Mouse (Mus musculus) gastrocnemius, adult 2 months (tissue): Measurements from ENCODE around the gene Rpain. TPM values are rescaled to one million over a fixed set of nuclear protein-coding genes. Genes with fewer than 3 reads are reported as not detected.

Source experiments
- DNase-seq: peaks from one replicate; pipeline ENCODE4 v3.0.0; 2022
- H3K27ac ChIP-seq: fragments of 200-600 bp; 2 replicates; pipeline ENCODE4 v1.8.1; 2022; ENCODE audit warnings: mild to moderate bottlenecking
- H3K4me3 ChIP-seq: fragments of 200-600 bp; 2 replicates; pipeline ENCODE4 v1.8.1; 2022; ENCODE audit warnings: mild to moderate bottlenecking, moderate library complexity
- CTCF ChIP-seq: fragments of 200-600 bp; IDR thresholded peaks from 2 replicates; pipeline ENCODE4 v1.8.1; 2022; ENCODE audit warnings: antibody characterized with exemption, mild to moderate bottlenecking, moderate library complexity
- intact Hi-C: fragments of 180-260 bp; cut with DNase I; formaldehyde crosslinking; loops from one replicate; pipeline ENCODE4 v1.15.1; 2025
- total RNA-seq, 2 experiments: library from RNA; stranded (reverse); gene quantifications; 2 replicates each; pipeline ENCODE4 v1.2.3; 2021

The Rpain gene
- total RNA-seq, 2 experiments from 2014 or later: 12.2 to 13.9 TPM

- TF ChIP-seq CTCF: peak; percentile 35
- peak; percentile 97 for DNase-seq
- Histone ChIP-seq H3K4me3 (peak within 1 kb of the TSS; percentile 98), H3K27ac (peak within 1 kb of the TSS; percentile 91)
- intact Hi-C loops: loop anchor here (1.0 kb wide), 1 partner anchor 21 kb away; the partner anchor contains the start of gene C1qbp
These were observed 34.3 kb downstream of the Rpain start, which contains the start of gene Dhx33 for GRCm38 (mm10) chr11:71004316-71004773. Dhx33 (minus strand) TSS chr11:71004437.

GRCm38 (mm10) chr11:71005046-71005445, 35.0 kb downstream of the Rpain start:
- intact Hi-C loops: no loop called here

GRCm38 (mm10) chr11:71007026-71007425, 37.0 kb downstream of the Rpain start:
- no peak for DNase-seq
- no peak overlapping the region; the same call in 1 of the 2 replicates for H3K27ac ChIP-seq

More at GRCm38 (mm10) chr11:71005046-71005445, 35.0 kb downstream of the Rpain start:
- TF ChIP-seq CTCF: no peak
- Histone ChIP-seq H3K4me3 (peak overlapping the region; percentile 98), H3K27ac (peak overlapping the region; percentile 91)
- no peak for DNase-seq

GRCm38 (mm10) chr11:71007831-71008230, 37.8 kb downstream of the Rpain start:
- DNase-seq: no peak
- intact Hi-C loops: no loop called here
- H3K27ac ChIP-seq: peak overlapping the region; percentile 56

More at GRCm38 (mm10) chr11:71007026-71007425, 37.0 kb downstream of the Rpain start:
- intact Hi-C loops: no loop called here
- no peak for TF ChIP-seq CTCF
- no peak overlapping the region for H3K4me3 ChIP-seq

GRCm38 (mm10) chr11:71008321-71008720, 38.3 kb downstream of the Rpain start:
- TF ChIP-seq CTCF: no peak
- intact Hi-C loops: no loop called here
- H3K27ac ChIP-seq: peak overlapping the region; percentile 56
- H3K4me3 ChIP-seq: no peak overlapping the region
- DNase-seq: peak; percentile 37

More at GRCm38 (mm10) chr11:71007831-71008230, 37.8 kb downstream of the Rpain start:
- no peak for TF ChIP-seq CTCF
- no peak overlapping the region for H3K4me3 ChIP-seq

GRCm38 (mm10) chr11:71012743-71013142, 42.7 kb downstream of the Rpain start:
- intact Hi-C loops: no loop called here
- DNase-seq: no peak
- no peak overlapping the region for H3K27ac ChIP-seq
- no peak overlapping the region for H3K4me3 ChIP-seq
- TF ChIP-seq CTCF: no peak

GRCm38 (mm10) chr11:71017051-71017450, 47.0 kb downstream of the Rpain start:
- no peak overlapping the region for H3K4me3 ChIP-seq
- no peak overlapping the region for H3K27ac ChIP-seq
- no peak for TF ChIP-seq CTCF
- intact Hi-C loops: no loop called here
- no peak for DNase-seq

- intact Hi-C loops: loop anchor here (1.0 kb wide), 1 partner anchor 36 kb away; no protein-coding TSS in a partner anchor
- Histone ChIP-seq H3K4me3 (peak overlapping the region; percentile 76), H3K27ac (peak overlapping the region; percentile 96)
- no peak for DNase-seq
- no peak for TF ChIP-seq CTCF
These were observed 48.6 kb downstream of the Rpain start for GRCm38 (mm10) chr11:71018416-71019200.

GRCm38 (mm10) chr11:71019201-71020068, 49.4 kb downstream of the Rpain start, which contains the start of the genes Mis12 and Derl2:
Mis12 (plus strand) TSS chr11:71019611.
Derl2 (minus strand) TSS chr11:71019841.
- Histone ChIP-seq H3K4me3 (peak within 1 kb of the TSS; percentile 76), H3K27ac (peak within 1 kb of the TSS; percentile 96)
- intact Hi-C loops: loop anchor here (1.0 kb wide), 1 partner anchor 37 kb away; no protein-coding TSS in a partner anchor
- no peak for TF ChIP-seq CTCF
- peak; percentile 99 for DNase-seq

Other genes starting within 250 kb of the Rpain start
- 10 to 100 TPM; 10.7 to 10.8 TPM for gene Zfp3, start 206.0 kb upstream of the Rpain start, total RNA-seq
- gene Scimp, start 157.6 kb upstream of the Rpain start, total RNA-seq: not detected
- 10 to 100 TPM; 37.2 to 37.8 TPM for gene Rabep1, start 125.4 kb upstream of the Rpain start, total RNA-seq
- 10 to 100 TPM; 30.4 to 34.9 TPM for gene Nup88, start 240 bp upstream of the Rpain start, total RNA-seq
- gene C1qbp, start 12.8 kb downstream of the Rpain start, total RNA-seq: 100 to 1,000 TPM; 102 to 146 TPM
- gene Dhx33, start 34.2 kb downstream of the Rpain start, total RNA-seq: 10 to 100 TPM in 1 of 2 experiments, 1 to 10 TPM in 1; 8.4 to 10.3 TPM
- gene Mis12, start 49.4 kb downstream of the Rpain start, total RNA-seq: 1 to 10 TPM; 3.1 to 5.0 TPM
- gene Derl2, start 49.6 kb downstream of the Rpain start, total RNA-seq: 10 to 100 TPM; 14.8 TPM
- under 1 TPM in 1 of 2 experiments, not detected in 1; 0.36 TPM for gene 6330403K07Rik, start 63.3 kb downstream of the Rpain start, total RNA-seq
- under 1 TPM; 0.18 to 0.28 TPM for gene Nlrp1a, start 174.5 kb downstream of the Rpain start, total RNA-seq